Mouse (Mus musculus): ENCODE data around the gene Olfr381. TPM values are rescaled to one million over a fixed set of nuclear protein-coding genes. Genes with fewer than 3 reads are reported as not detected.
"Not testable (repeated sequence)": the region's sequence is repeated elsewhere in the genome, so short reads cannot be mapped to it uniquely, and the experiment has no call there.

Olfr381 gene
- not detected in 2 replicates for polyA plus RNA-seq (2014; fragmentation: Nextera tagmentation; extraction: Ambion mirVana)

- Histone ChIP-seq H3K36me3 (ENCODE audit: control insufficient read depth, insufficient read depth, low read length) (no peaks in the 10 kb centered on the region), H3K4me1 (ENCODE audit: control insufficient read depth, insufficient read depth, low read length) (no peaks in the 10 kb centered on the region), H3K9ac (ENCODE audit: low read depth, low read length) (no peak within 1 kb of the TSS), H3K27me3 (ENCODE audit: control insufficient read depth, insufficient read depth, low read length) (no peaks in the 10 kb centered on the region), H3K27ac (ENCODE audit: low read depth, low read length) (no peak within 1 kb of the TSS), H3K9me3 (ENCODE audit: control insufficient read depth, low read length) (no peaks in the 10 kb centered on the region), H3K4me3 (ENCODE audit: low read length) (no peak within 1 kb of the TSS), H3K4me2 (replicated peaks; ENCODE audit: low read depth, low read length) (no peak within 1 kb of the TSS)
- no peak for ATAC-seq (ENCODE audit: low FRiP score, low TSS enrichment)
These were observed at the start of gene Olfr381 for GRCm38 (mm10) chr11:73491503-73491902. Olfr381 (minus strand) TSS chr11:73491603.

- H3K36me3 ChIP-seq (ENCODE audit: control insufficient read depth, insufficient read depth, low read length); H3K4me2 ChIP-seq (replicated peaks; ENCODE audit: low read depth, low read length); ATAC-seq (ENCODE audit: low FRiP score, low TSS enrichment); H3K27me3 ChIP-seq (ENCODE audit: control insufficient read depth, insufficient read depth, low read length); H3K9me3 ChIP-seq (ENCODE audit: control insufficient read depth, low read length); H3K27ac ChIP-seq (ENCODE audit: low read depth, low read length); H3K9ac ChIP-seq (ENCODE audit: low read depth, low read length); H3K4me1 ChIP-seq (ENCODE audit: control insufficient read depth, insufficient read depth, low read length); H3K4me3 ChIP-seq (ENCODE audit: low read length): not testable (repeated sequence)
- 84% methylated on average over 1 of the region's 1 CpGs for WGBS
These were observed 37.6 kb upstream of the Olfr381 start for GRCm38 (mm10) chr11:73528971-73529370.

- H3K36me3 ChIP-seq (ENCODE audit: control insufficient read depth, insufficient read depth, low read length): no peaks in the 10 kb centered on the region
- no peak within 1 kb of the TSS for H3K9ac ChIP-seq (ENCODE audit: low read depth, low read length)
- no peaks in the 10 kb centered on the region for H3K4me1 ChIP-seq (ENCODE audit: control insufficient read depth, insufficient read depth, low read length)
- ATAC-seq (ENCODE audit: low FRiP score, low TSS enrichment): no peak
- H3K9me3 ChIP-seq (ENCODE audit: control insufficient read depth, low read length): 0 out of 2 replicates have a peak, but pooled peaks cover 2% of the 10 kb centered on the region
- no peak within 1 kb of the TSS for H3K27ac ChIP-seq (ENCODE audit: low read depth, low read length)
- no peak within 1 kb of the TSS for H3K4me3 ChIP-seq (ENCODE audit: low read length)
- no peaks in the 10 kb centered on the region for H3K27me3 ChIP-seq (ENCODE audit: control insufficient read depth, insufficient read depth, low read length)
- no peak within 1 kb of the TSS for H3K4me2 ChIP-seq (replicated peaks; ENCODE audit: low read depth, low read length)
These were observed 25.7 kb upstream of the Olfr381 start, which contains the start of gene Olfr382 for GRCm38 (mm10) chr11:73517097-73517496. Olfr382 (minus strand) TSS chr11:73517197.

- Histone ChIP-seq H3K9me3 (ENCODE audit: control insufficient read depth, low read length) (no peaks in the 10 kb centered on the region), H3K9ac (ENCODE audit: low read depth, low read length) (no peak within 1 kb of the TSS), H3K4me1 (ENCODE audit: control insufficient read depth, insufficient read depth, low read length) (no peaks in the 10 kb centered on the region), H3K4me3 (ENCODE audit: low read length) (no peak within 1 kb of the TSS), H3K27me3 (ENCODE audit: control insufficient read depth, insufficient read depth, low read length) (no peaks in the 10 kb centered on the region), H3K27ac (ENCODE audit: low read depth, low read length) (no peak within 1 kb of the TSS), H3K4me2 (replicated peaks; ENCODE audit: low read depth, low read length) (no peak within 1 kb of the TSS), H3K36me3 (ENCODE audit: control insufficient read depth, insufficient read depth, low read length) (no peaks in the 10 kb centered on the region)
- 93% methylated on average over 1 of the region's 1 CpGs for WGBS
- ATAC-seq (ENCODE audit: low FRiP score, low TSS enrichment): no peak
These were observed 34.0 kb downstream of the Olfr381 start, which contains the start of gene Olfr380 for GRCm38 (mm10) chr11:73457408-73457807. Olfr380 (minus strand) TSS chr11:73457508.

Other genes with a start within 250 kb of the Olfr381 start
- 0.14 and 0.15 TPM in 2 replicates for gene Trpv3, start 224.2 kb downstream of the Olfr381 start, polyA plus RNA-seq (2014; fragmentation: Nextera tagmentation; extraction: Ambion mirVana)
- 4.5 and 6.3 TPM in 2 replicates for gene Aspa, start 162.0 kb downstream of the Olfr381 start, polyA plus RNA-seq (2014; fragmentation: Nextera tagmentation; extraction: Ambion mirVana)
- not detected in 2 replicates for gene Gm49340, start 161.9 kb downstream of the Olfr381 start, polyA plus RNA-seq (2014; fragmentation: Nextera tagmentation; extraction: Ambion mirVana)
- 0.16 TPM in 1 of 2 replicates, not detected in the other for gene Spata22, start 161.9 kb downstream of the Olfr381 start, polyA plus RNA-seq (2014; fragmentation: Nextera tagmentation; extraction: Ambion mirVana)
- gene Olfr20, start 140.8 kb downstream of the Olfr381 start, polyA plus RNA-seq (2014; fragmentation: Nextera tagmentation; extraction: Ambion mirVana): not detected in 2 replicates
- not detected in 2 replicates for gene Olfr376, start 120.4 kb downstream of the Olfr381 start, polyA plus RNA-seq (2014; fragmentation: Nextera tagmentation; extraction: Ambion mirVana)
- not detected in 2 replicates for gene Olfr1, start 92.0 kb downstream of the Olfr381 start, polyA plus RNA-seq (2014; fragmentation: Nextera tagmentation; extraction: Ambion mirVana)
- not detected in 2 replicates for gene Olfr378, start 63.1 kb downstream of the Olfr381 start, polyA plus RNA-seq (2014; fragmentation: Nextera tagmentation; extraction: Ambion mirVana)
- not detected in 2 replicates for gene Olfr380, start 34.1 kb downstream of the Olfr381 start, polyA plus RNA-seq (2014; fragmentation: Nextera tagmentation; extraction: Ambion mirVana)
- gene Olfr382, start 25.6 kb upstream of the Olfr381 start, polyA plus RNA-seq (2014; fragmentation: Nextera tagmentation; extraction: Ambion mirVana): not detected in 2 replicates
- gene Olfr385, start 101.4 kb upstream of the Olfr381 start, polyA plus RNA-seq (2014; fragmentation: Nextera tagmentation; extraction: Ambion mirVana): not detected in 2 replicates
- not detected in 2 replicates for gene Olfr384, start 107.0 kb upstream of the Olfr381 start, polyA plus RNA-seq (2014; fragmentation: Nextera tagmentation; extraction: Ambion mirVana)
- not detected in 2 replicates for gene Zfp735, start 197.2 kb upstream of the Olfr381 start, polyA plus RNA-seq (2014; fragmentation: Nextera tagmentation; extraction: Ambion mirVana)

Measured in kidney, embryonic 14.5 days (tissue).